Mouse (Mus musculus) spleen, adult 2 months (tissue): ENCODE results near the gene Bag2.

Experiments
- CTCF ChIP-seq: fragments of 200-500 bp; IDR thresholded peaks from 2 replicates; pipeline ENCODE4 v1.5.1; 2011; ENCODE audit warnings: mild to moderate bottlenecking, inconsistent platforms; ENCODE audit not compliant: insufficient read depth, insufficient read length, insufficient replicate concordance; ENCODE audit errors: extremely low read depth
- POLR2A ChIP-seq: fragments of 200-500 bp; IDR thresholded peaks from 2 replicates; pipeline ENCODE4 v1.6.1; 2011; ENCODE audit warnings: low read depth, low read length, inconsistent platforms

DNA sequence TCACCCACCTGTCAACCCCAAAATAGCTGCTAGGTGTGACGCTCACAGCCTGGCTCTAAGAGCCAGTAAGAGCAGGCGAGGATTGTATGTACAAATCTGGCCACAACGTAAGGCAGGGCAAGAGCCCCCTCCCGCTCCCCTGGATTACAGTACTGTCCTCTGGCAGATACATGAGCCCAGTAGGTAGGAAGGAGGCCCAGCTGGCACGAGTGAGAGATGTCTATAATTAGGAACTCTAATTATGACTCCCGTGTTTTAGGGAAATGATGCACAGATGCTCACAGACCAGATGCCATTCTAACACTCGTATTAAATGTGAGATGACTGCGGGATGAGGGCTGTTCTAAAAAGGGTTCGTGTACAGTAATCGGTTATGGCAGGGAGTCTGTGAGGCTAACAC, 6.3 kb downstream of the Bag2 start:
- no peak for TF ChIP-seq CTCF
- no peak for TF ChIP-seq POLR2A
